ENCODE assay signal across 8 mouse cellular contexts in genomic region chr1:45925131-45925499, GRCm38 (mm10). TPM values are rescaled to one million over a fixed set of nuclear protein-coding genes. Genes with fewer than 3 reads are reported as not detected.
DNase-seq lines count a peak whose midpoint lies in the region; ATAC-seq and TF ChIP-seq lines count a peak whose summit lies in the region.
"Had no signal": no experiment of that assay in that cellular context is flagged by ENCODE, and none has a peak within 500 bp of the region (broad histone marks: within the 10 kb centered on the region; RNA-seq: fewer than 3 reads in every experiment).

No protein-coding gene starts in this region.

- no peak for TF ChIP-seq CTCF in lung, postnatal 0 days (IDR thresholded peaks at IDR 0.05)

- H3K36me3 ChIP-seq in lung, postnatal 0 days (ENCODE audit: insufficient read depth, low read length), result no peaks in the 10 kb centered on the region
- H3K36me3 ChIP-seq in limb, embryonic 11.5 days (ENCODE audit: control insufficient read depth, insufficient read depth, low read length), result no peaks in the 10 kb centered on the region

- no peak overlapping the region for H3K27ac ChIP-seq in lung, postnatal 0 days (ENCODE audit: low read length)
- no peak overlapping the region for H3K27ac ChIP-seq in limb, embryonic 11.5 days (replicated peaks; ENCODE audit: low read depth, low read length)

- peak overlapping the region; percentile 54 for H3K4me3 ChIP-seq in lung, postnatal 0 days (ENCODE audit: low read depth, low read length)
- peak overlapping the region; percentile 56 for H3K4me3 ChIP-seq in limb, embryonic 11.5 days (ENCODE audit: low read depth, low read length)

- H3K4me2 ChIP-seq in lung, postnatal 0 days (replicated peaks; ENCODE audit: low read depth, low read length), result peak overlapping the region; percentile 90
- H3K4me2 ChIP-seq in limb, embryonic 11.5 days (ENCODE audit: low read depth, severe bottlenecking), result peak overlapping the region; percentile 92

- no peaks in the 10 kb centered on the region for H3K9me3 ChIP-seq in lung, postnatal 0 days (ENCODE audit: low read length)
- H3K9me3 ChIP-seq in limb, embryonic 11.5 days (ENCODE audit: control insufficient read depth, low read length), result no peaks in the 10 kb centered on the region

- peaks cover 4% of the 10 kb centered on the region; the same call in 1 of the 2 replicates for H3K4me1 ChIP-seq in lung, postnatal 0 days (ENCODE audit: insufficient read depth, low read depth, low read length)
- no peaks in the 10 kb centered on the region for H3K4me1 ChIP-seq in limb, embryonic 11.5 days (ENCODE audit: control insufficient read depth, insufficient read depth, low read length)

- no peak for TF ChIP-seq EP300 in lung, postnatal 0 days (IDR thresholded peaks at IDR 0.05)

- H3K27me3 ChIP-seq in lung, postnatal 0 days (replicated peaks; ENCODE audit: insufficient read depth, low read length), result peaks cover 4% of the 10 kb centered on the region; the same call in 1 of the 2 replicates
- peaks cover 12% of the 10 kb centered on the region; the same call in 1 of the 2 replicates for H3K27me3 ChIP-seq in limb, embryonic 11.5 days (ENCODE audit: control insufficient read depth, insufficient read depth, low read length)

- 3% methylated on average over 7 of the region's 7 CpGs for whole genome bisulfite sequencing in lung, postnatal 0 days
- 10% methylated on average over 7 of the region's 7 CpGs for WGBS in limb, embryonic 11.5 days

- no peak for DNase-seq in lung, postnatal 0 days (ENCODE audit: low spot score)
- no peak for DNase-seq in lung, postnatal 25 days (ENCODE audit: low spot score)
- DNase-seq in limb, embryonic 11.5 days (ENCODE audit: low spot score), result no peak
- no peak for DNase-seq in left cerebral cortex, adult 8-10 months (ENCODE audit: low spot score in 2 of 2)
- DNase-seq in adrenal gland, postnatal 36 days, result no peak

- H3K9ac ChIP-seq in lung, postnatal 0 days (replicated peaks; ENCODE audit: low read depth), result peak overlapping the region; percentile 20
- H3K9ac ChIP-seq in limb, embryonic 11.5 days (ENCODE audit: low read length), result 0 out of 2 replicates have a peak overlapping the region, but pooled peaks have one; percentile 51

- peak; percentile 16 for ATAC-seq in lung, postnatal 0 days
- ATAC-seq in erythroblast, adult 5-6 weeks (replicated peaks; ENCODE audit: low FRiP score, poor library complexity, severe bottlenecking), result peak; percentile 36
- peak; percentile 46 for ATAC-seq in limb, embryonic 11.5 days (ENCODE audit: insufficient number of reproducible peaks, low FRiP score, low TSS enrichment, low read depth)
- 0 out of 2 replicates have a peak, but pooled peaks have one; percentile 9 for ATAC-seq in neutrophil, adult 5-6 weeks (ENCODE audit: extremely low read depth, insufficient number of reproducible peaks, low FRiP score, poor library complexity, severe bottlenecking)

RNA-seq across cellular contexts. Expression of gene Slc40a1, which starts 1.2 kb away (rescaled TPM):
- polyA plus RNA-seq in lung, postnatal 0 days (2015; fragmentation: Nextera tagmentation; extraction: Ambion mirVana), result 20.4 and 23.1 TPM in 2 replicates
- 91.3 and 128 TPM in 2 replicates for total RNA-seq in erythroblast, adult 5-6 weeks (2015; ENCODE audit: low replicate concordance)
- 101 and 135 TPM in 2 replicates for total RNA-seq in erythroblast, adult 5-6 weeks (2017; ENCODE audit: low replicate concordance)
- 7.6 and 8.4 TPM in 2 replicates for polyA plus RNA-seq in limb, embryonic 11.5 days (2014; fragmentation: Nextera tagmentation; extraction: Ambion mirVana)
- total RNA-seq in neutrophil, adult 5-6 weeks (2017), result 254 and 260 TPM in 2 replicates
- total RNA-seq in left cerebral cortex, adult 8-10 months (2022), result 10 to 100 TPM in 3 of 4 experiments, 1 to 10 TPM in 1; 9.7 to 11.3 (median 10.7) TPM
- total RNA-seq in adrenal gland, postnatal 36 days (2021), result 1 to 10 TPM; 8.6 to 9.0 TPM

RNA-seq across cellular contexts. Expression of gene Gm5269, which starts 35.0 kb away (rescaled TPM):
- polyA plus RNA-seq in lung, postnatal 0 days (2015; fragmentation: Nextera tagmentation; extraction: Ambion mirVana), result not detected in 2 replicates
- total RNA-seq in erythroblast, adult 5-6 weeks (2015; ENCODE audit: low replicate concordance), result not detected in 2 replicates
- total RNA-seq in erythroblast, adult 5-6 weeks (2017; ENCODE audit: low replicate concordance), result not detected in 2 replicates
- polyA plus RNA-seq in limb, embryonic 11.5 days (2014; fragmentation: Nextera tagmentation; extraction: Ambion mirVana), result not detected in 2 replicates
- total RNA-seq in neutrophil, adult 5-6 weeks (2017), result 3.6 and 5.7 TPM in 2 replicates
- not detected for total RNA-seq in left cerebral cortex, adult 8-10 months (2022)
- not detected for total RNA-seq in adrenal gland, postnatal 36 days (2021)
- polyA plus RNA-seq: gonadal fat pad, adult 2 months had no signal

Comparison
In these comparisons a context has a peak if more than half of its experiments do, and no peak if none do; other contexts are left out.
1. RNA of gene Slc40a1, which starts 1.2 kb away (total RNA-seq): 254 to 260 TPM in neutrophil, adult 5-6 weeks and 91.3 to 135 TPM in erythroblast, adult 5-6 weeks; 9.7 to 11.3 TPM in left cerebral cortex, adult 8-10 months and 8.6 to 9.0 TPM in adrenal gland, postnatal 36 days; every median in the first group is over 4 times any median in the second.
2. Peak in every context shown above with its lines, with median percentiles within 50 percentile points of each other: ATAC-seq.